Mouse (Mus musculus) heart, embryonic 16.5 days (tissue): Measurements from ENCODE around the gene Htr6. TPM values are rescaled to one million over a fixed set of nuclear protein-coding genes. Genes with fewer than 3 reads are reported as not detected.

Source experiments
- ATAC-seq: fragments of 200-750 bp; cut with Nextera tagmentation; replicated peaks from 2 replicates; pipeline ENCODE4 v1.8.0; 2017; ENCODE audit warnings: moderate number of reproducible peaks; ENCODE audit not compliant: insufficient read depth, low FRiP score; ENCODE audit errors: extremely low read depth
- H3K27ac ChIP-seq: fragments of 300-500 bp; sonication (generic); 2 replicates; pipeline ENCODE4 v1.5.1; 2014; ENCODE audit warnings: mild to moderate bottlenecking, low read length, control low read depth, moderate library complexity
- H3K27me3 ChIP-seq: fragments of 300-500 bp; sonication (generic); 2 replicates; pipeline ENCODE4 v1.6.1; 2014; ENCODE audit warnings: low read length, mixed read lengths; ENCODE audit not compliant: control insufficient read depth, insufficient read depth
- H3K36me3 ChIP-seq: fragments of 300-500 bp; sonication (generic); 2 replicates; pipeline ENCODE4 v1.6.1; 2014; ENCODE audit not compliant: control insufficient read depth, insufficient read depth
- H3K4me1 ChIP-seq: fragments of 300-500 bp; sonication (generic); 2 replicates; pipeline ENCODE4 v1.6.1; 2014; ENCODE audit warnings: low read length, mixed read lengths; ENCODE audit not compliant: control insufficient read depth, insufficient read depth
- H3K4me2 ChIP-seq: fragments of 300-500 bp; sonication (generic); 2 replicates; pipeline ENCODE4 v1.6.1; 2014; ENCODE audit warnings: low read depth, mild to moderate bottlenecking, control low read depth, low read length
- H3K4me3 ChIP-seq: fragments of 300-500 bp; sonication (generic); 2 replicates; pipeline ENCODE4 v1.5.1; 2014; ENCODE audit warnings: mild to moderate bottlenecking, control low read depth, low read length
- H3K9ac ChIP-seq: fragments of 300-500 bp; sonication (generic); 2 replicates; pipeline ENCODE4 v1.6.1; 2014; ENCODE audit warnings: low read length, control low read depth
- H3K9me3 ChIP-seq: fragments of 300-500 bp; sonication (generic); replicated peaks from 2 replicates; pipeline ENCODE4 v1.6.1; 2016; ENCODE audit warnings: low read length; ENCODE audit not compliant: control insufficient read depth
- WGBS: fragments of 180-500 bp; shearing (Covaris S2); extraction: QIAGEN DNeasy Blood & Tissue Kit; methylation state at CpG from one replicate; pipeline ENCODE4 v1.1.7; 2014; 5-methylcytosine and 5-hydroxymethylcytosine counted together
- polyA plus RNA-seq: library from polyadenylated mRNA; unstranded; fragments of >200 nt; fragmentation: Nextera tagmentation; extraction: Ambion mirVana; gene quantifications from 2 replicates; pipeline ENCODE4 v1.2.1, GENCODE M21; 2015

Htr6 gene
- polyA plus RNA-seq, 1 experiment from 2014 or later, result not detected

GRCm38 (mm10) chr4:139034540-139034939, 40.8 kb downstream of the Htr6 start:
- H3K9me3 ChIP-seq, result peaks cover 7% of the 10 kb centered on the region
- peaks cover 6% of the 10 kb centered on the region; the same call in 1 of the 2 replicates for H3K36me3 ChIP-seq
- H3K27me3 ChIP-seq, result peaks cover 4% of the 10 kb centered on the region; the same call in 1 of the 2 replicates
- WGBS, result 46% methylated on average over 4 of the region's 4 CpGs
- ATAC-seq, result no peak
- H3K4me3 ChIP-seq, result no peak overlapping the region
- H3K4me1 ChIP-seq, result peaks cover 32% of the 10 kb centered on the region
- H3K27ac ChIP-seq, result no peak overlapping the region
- H3K4me2 ChIP-seq, result no peak overlapping the region
- no peak overlapping the region for H3K9ac ChIP-seq

- Histone ChIP-seq H3K27me3 (peaks cover 4% of the 10 kb centered on the region; the same call in 1 of the 2 replicates), H3K9me3 (peaks cover 7% of the 10 kb centered on the region), H3K9ac (peak overlapping the region; percentile 38; the same call in 1 of the 2 replicates), H3K36me3 (peaks cover 6% of the 10 kb centered on the region; the same call in 1 of the 2 replicates), H3K27ac (peak overlapping the region; percentile 93), H3K4me1 (peaks cover 32% of the 10 kb centered on the region), H3K4me2 (no peak overlapping the region), H3K4me3 (no peak overlapping the region)
- WGBS, result 70% methylated on average over 8 of the region's 8 CpGs
- ATAC-seq, result no peak
Observed at GRCm38 (mm10) chr4:139034010-139034367, 41.4 kb downstream of the Htr6 start.

GRCm38 (mm10) chr4:139033263-139034009, 41.9 kb downstream of the Htr6 start:
- peak overlapping the region; percentile 38; the same call in 1 of the 2 replicates for H3K9ac ChIP-seq
- peaks cover 6% of the 10 kb centered on the region; the same call in 1 of the 2 replicates for H3K36me3 ChIP-seq
- 53% methylated on average over 11 of the region's 11 CpGs for WGBS
- H3K27me3 ChIP-seq, result no peaks in the 10 kb centered on the region; the same call in 1 of the 2 replicates
- peaks cover 7% of the 10 kb centered on the region for H3K9me3 ChIP-seq
- H3K27ac ChIP-seq, result peak overlapping the region; percentile 93
- no peak overlapping the region for H3K4me3 ChIP-seq
- H3K4me1 ChIP-seq, result peaks cover 32% of the 10 kb centered on the region
- H3K4me2 ChIP-seq, result no peak overlapping the region
- peak; percentile 64 for ATAC-seq

GRCm38 (mm10) chr4:139032521-139032920, 42.8 kb downstream of the Htr6 start:
- H3K9me3 ChIP-seq, result peaks cover 7% of the 10 kb centered on the region
- H3K27ac ChIP-seq, result peak overlapping the region; percentile 93
- H3K4me1 ChIP-seq, result peaks cover 24% of the 10 kb centered on the region
- H3K4me2 ChIP-seq, result no peak overlapping the region
- peaks cover 6% of the 10 kb centered on the region; the same call in 1 of the 2 replicates for H3K36me3 ChIP-seq
- no peak overlapping the region for H3K9ac ChIP-seq
- no peaks in the 10 kb centered on the region for H3K27me3 ChIP-seq
- no peak overlapping the region for H3K4me3 ChIP-seq
- 89% methylated on average over 12 of the region's 12 CpGs for WGBS
- no peak for ATAC-seq

- no peak overlapping the region for H3K27ac ChIP-seq
- peaks cover 21% of the 10 kb centered on the region for H3K4me1 ChIP-seq
- H3K36me3 ChIP-seq, result no peaks in the 10 kb centered on the region
- no peak overlapping the region for H3K4me2 ChIP-seq
- no peaks in the 10 kb centered on the region for H3K9me3 ChIP-seq
- ATAC-seq, result no peak
- no peak overlapping the region for H3K4me3 ChIP-seq
- 63% methylated on average over 6 of the region's 6 CpGs for WGBS
- no peak overlapping the region for H3K9ac ChIP-seq
- H3K27me3 ChIP-seq, result no peaks in the 10 kb centered on the region
Observed at GRCm38 (mm10) chr4:139030675-139031074, 44.7 kb downstream of the Htr6 start.

- Histone ChIP-seq H3K27me3 (no peaks in the 10 kb centered on the region), H3K27ac (no peak overlapping the region), H3K9me3 (no peaks in the 10 kb centered on the region), H3K4me1 (peaks cover 9% of the 10 kb centered on the region; the same call in 1 of the 2 replicates), H3K4me3 (no peak overlapping the region), H3K4me2 (no peak overlapping the region), H3K9ac (no peak overlapping the region), H3K36me3 (no peaks in the 10 kb centered on the region)
- WGBS, result 26% methylated on average over 2 of the region's 2 CpGs
- ATAC-seq, result no peak
Observed at GRCm38 (mm10) chr4:139024379-139024778, 51.0 kb downstream of the Htr6 start.

GRCm38 (mm10) chr4:139020385-139020784, 55.0 kb downstream of the Htr6 start:
- no peak overlapping the region for H3K4me2 ChIP-seq
- no peaks in the 10 kb centered on the region for H3K36me3 ChIP-seq
- WGBS, result 40% methylated on average over 3 of the region's 3 CpGs
- no peak overlapping the region for H3K9ac ChIP-seq
- no peaks in the 10 kb centered on the region for H3K27me3 ChIP-seq
- no peak overlapping the region for H3K4me3 ChIP-seq
- peaks cover 9% of the 10 kb centered on the region; the same call in 1 of the 2 replicates for H3K4me1 ChIP-seq
- no peak overlapping the region for H3K27ac ChIP-seq
- H3K9me3 ChIP-seq, result no peaks in the 10 kb centered on the region
- peak; percentile 65 for ATAC-seq

GRCm38 (mm10) chr4:139019413-139019812, 56.0 kb downstream of the Htr6 start:
- Histone ChIP-seq H3K27me3 (no peaks in the 10 kb centered on the region), H3K9me3 (peaks cover 6% of the 10 kb centered on the region), H3K4me1 (peaks cover 9% of the 10 kb centered on the region; the same call in 1 of the 2 replicates), H3K36me3 (peaks cover 4% of the 10 kb centered on the region; the same call in 1 of the 2 replicates), H3K4me3 (no peak overlapping the region), H3K4me2 (no peak overlapping the region), H3K9ac (no peak overlapping the region), H3K27ac (no peak overlapping the region)
- WGBS, result 40% methylated on average over 13 of the region's 13 CpGs
- ATAC-seq, result peak; percentile 32; the same call in 1 of the 2 replicates

GRCm38 (mm10) chr4:139018976-139019375, 56.4 kb downstream of the Htr6 start:
- ATAC-seq, result no peak
- H3K27me3 ChIP-seq, result no peaks in the 10 kb centered on the region
- WGBS, result 78% methylated on average over 4 of the region's 4 CpGs
- H3K36me3 ChIP-seq, result peaks cover 6% of the 10 kb centered on the region; the same call in 1 of the 2 replicates
- H3K9ac ChIP-seq, result no peak overlapping the region
- H3K9me3 ChIP-seq, result peaks cover 8% of the 10 kb centered on the region
- H3K4me3 ChIP-seq, result no peak overlapping the region
- no peak overlapping the region for H3K4me2 ChIP-seq
- no peak overlapping the region for H3K27ac ChIP-seq
- peaks cover 9% of the 10 kb centered on the region; the same call in 1 of the 2 replicates for H3K4me1 ChIP-seq
